Mouse (Mus musculus) testis, postnatal 10 days (tissue): Measurements from ENCODE around the gene Hist1h4a.

Experiments
- DNase-seq: peaks from one replicate; pipeline ENCODE4 v3.0.0; 2021; ENCODE audit warnings: low spot score

The Hist1h4a gene

GRCm38 (mm10) chr13:23743215-23743614 lies 17.8 kb downstream of the Hist1h4a start:
- no peak for DNase-seq

- no peak for DNase-seq
These were observed 19.0 kb downstream of the Hist1h4a start for GRCm38 (mm10) chr13:23742007-23742406.

GRCm38 (mm10) chr13:23740910-23741309 lies 20.1 kb downstream of the Hist1h4a start:
- DNase-seq = no peak

- DNase-seq = no peak
These were observed 20.7 kb downstream of the Hist1h4a start for GRCm38 (mm10) chr13:23740256-23740840.

GRCm38 (mm10) chr13:23739922-23740252 lies 21.1 kb downstream of the Hist1h4a start:
- no peak for DNase-seq

- DNase-seq = peak; percentile 85
These were observed 21.7 kb downstream of the Hist1h4a start for GRCm38 (mm10) chr13:23739069-23739921.

- DNase-seq = peak; percentile 92
These were observed 22.4 kb downstream of the Hist1h4a start, which contains the start of gene Hist1h1c for GRCm38 (mm10) chr13:23738677-23739068. Gene Hist1h1c, plus strand, starts transcription at chr13:23738808.

- DNase-seq = peak; percentile 60
These were observed 23.0 kb downstream of the Hist1h4a start for GRCm38 (mm10) chr13:23738041-23738440.

- no peak for DNase-seq
These were observed 23.9 kb downstream of the Hist1h4a start for GRCm38 (mm10) chr13:23737091-23737490.

- DNase-seq = no peak
These were observed 28.8 kb downstream of the Hist1h4a start for GRCm38 (mm10) chr13:23732156-23732804.

GRCm38 (mm10) chr13:23730479-23730878 lies 30.6 kb downstream of the Hist1h4a start:
- no peak for DNase-seq

- DNase-seq = no peak
These were observed 31.3 kb downstream of the Hist1h4a start for GRCm38 (mm10) chr13:23729706-23730105.

GRCm38 (mm10) chr13:23729192-23729525 lies 31.9 kb downstream of the Hist1h4a start:
- no peak for DNase-seq

- no peak for DNase-seq
These were observed 32.4 kb downstream of the Hist1h4a start for GRCm38 (mm10) chr13:23728472-23729191.

- DNase-seq = no peak
These were observed 35.8 kb downstream of the Hist1h4a start for GRCm38 (mm10) chr13:23725213-23725612.

- DNase-seq = no peak
These were observed 36.8 kb downstream of the Hist1h4a start for GRCm38 (mm10) chr13:23724239-23724638.

GRCm38 (mm10) chr13:23717593-23718245 lies 43.3 kb downstream of the Hist1h4a start:
- peak; percentile 28 for DNase-seq

- DNase-seq = peak; percentile 37
These were observed 43.9 kb downstream of the Hist1h4a start for GRCm38 (mm10) chr13:23717176-23717575.

GRCm38 (mm10) chr13:23716261-23717042 lies 44.6 kb downstream of the Hist1h4a start:
- DNase-seq = peak; percentile 11
